Comparison of ENCODE assay signal across 19 mouse cellular contexts in the genomic region with DNA sequence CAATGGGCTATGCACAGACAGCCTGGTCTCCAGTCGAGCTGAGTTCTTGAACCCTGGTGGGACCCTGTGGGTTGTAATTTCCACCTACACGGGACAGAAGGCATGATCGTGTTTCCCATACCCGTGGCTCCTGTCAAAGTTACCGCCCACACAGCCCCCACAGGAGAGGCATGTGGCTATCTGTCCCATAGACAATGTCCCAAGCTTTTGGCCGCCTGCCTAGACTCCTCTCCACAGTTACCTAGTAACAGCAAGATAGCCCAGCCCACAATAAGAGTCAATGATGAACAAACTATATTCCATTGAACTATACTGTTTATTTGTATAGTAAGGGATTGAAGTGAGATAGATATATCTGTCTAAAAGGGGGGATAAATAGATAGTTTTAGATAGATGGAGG.
A peak's percentile ranks its signal among the peaks of the same experiment; 100 is the strongest.
DNase-seq lines count a peak whose midpoint lies in the region; ATAC-seq and TF ChIP-seq lines count a peak whose summit lies in the region.
"Had no signal": no experiment of that assay in that cellular context is flagged by ENCODE, and none has a peak within 500 bp of the region (broad histone marks: within the 10 kb centered on the region; RNA-seq: fewer than 3 reads in every experiment).

No protein-coding gene starts in this region.

- H3K27me3 ChIP-seq in neural tube, embryonic 14.5 days (ENCODE audit: control insufficient read depth, insufficient read depth, low read length), result no peaks in the 10 kb centered on the region
- H3K27me3 ChIP-seq: forebrain, embryonic 15.5 days; liver, embryonic 13.5 days had no signal

- no peak for TF ChIP-seq POLR2A in brain, embryonic 14.5 days (IDR thresholded peaks at IDR 0.05; ENCODE audit: borderline replicate concordance, extremely low read depth, insufficient read depth, insufficient read length, poor library complexity, severe bottlenecking)

- H3K4me3 ChIP-seq in neural tube, embryonic 14.5 days (ENCODE audit: low read depth, low read length), result no peak overlapping the region
- H3K4me3 ChIP-seq: forebrain, embryonic 15.5 days; liver, embryonic 13.5 days had no signal

- no peaks in the 10 kb centered on the region for H3K36me3 ChIP-seq in neural tube, embryonic 14.5 days (ENCODE audit: control insufficient read depth, insufficient read depth, low read length)
- H3K36me3 ChIP-seq: forebrain, embryonic 15.5 days; liver, embryonic 13.5 days had no signal

- H3K9ac ChIP-seq in neural tube, embryonic 14.5 days (replicated peaks; ENCODE audit: low read depth, low read length), result no peak overlapping the region
- H3K9ac ChIP-seq: forebrain, embryonic 15.5 days; liver, embryonic 13.5 days had no signal

- 70% methylated on average over 6 of the region's 6 CpGs for WGBS in neural tube, embryonic 14.5 days

- H3K27ac ChIP-seq in neural tube, embryonic 14.5 days (ENCODE audit: low read depth, low read length), result no peak overlapping the region
- H3K27ac ChIP-seq: forebrain, embryonic 15.5 days; liver, embryonic 13.5 days had no signal

- peak; percentile 61 for DNase-seq in heart, adult 11 months
- no peak for DNase-seq in heart, adult 8-10 months (ENCODE audit: low spot score)
- peak; percentile 0 for DNase-seq in layer of hippocampus, adult 9-10 months (ENCODE audit: low spot score)
- DNase-seq in layer of hippocampus, postnatal 14 days (ENCODE audit: low spot score in 2 of 2), result no peak
- no peak for DNase-seq in neural tube, embryonic 10.5 days (ENCODE audit: extremely low spot score, low spot score)
- peak; percentile 7 for DNase-seq in brain, embryonic 14.5 days (ENCODE audit: low read depth)
- DNase-seq in yolk sac, embryonic 10.5 days (ENCODE audit: low spot score), result no peak
- DNase-seq: adrenal gland, postnatal 25 days; cerebellum, adult 18-20 months; kidney, adult 2 months; kidney, postnatal 10 days; liver, embryonic 13.5 days; lung, adult 2 months; lung, postnatal 14 days; midbrain, embryonic 14.5 days had no signal

- no peak for TF ChIP-seq CTCF in brain, embryonic 14.5 days (IDR thresholded peaks at IDR 0.05; ENCODE audit: borderline replicate concordance, extremely low read depth, insufficient read depth, insufficient read length)

- H3K9me3 ChIP-seq in neural tube, embryonic 14.5 days (ENCODE audit: control insufficient read depth, low read length), result no peaks in the 10 kb centered on the region
- H3K9me3 ChIP-seq: forebrain, embryonic 15.5 days; liver, embryonic 13.5 days had no signal

- no peaks in the 10 kb centered on the region for H3K4me1 ChIP-seq in neural tube, embryonic 14.5 days (ENCODE audit: control insufficient read depth, insufficient read depth, low read length)
- H3K4me1 ChIP-seq: forebrain, embryonic 15.5 days; liver, embryonic 13.5 days had no signal

- H3K4me2 ChIP-seq in neural tube, embryonic 14.5 days (ENCODE audit: low read depth, low read length), result no peak overlapping the region
- H3K4me2 ChIP-seq: forebrain, embryonic 15.5 days; heart, embryonic 11.5 days; liver, embryonic 13.5 days had no signal

- peak; percentile 28; the same call in 1 of the 2 replicates for ATAC-seq in neural tube, embryonic 14.5 days (ENCODE audit: low read depth)
- ATAC-seq: forebrain, embryonic 15.5 days; inflammation-experienced regulatory T-cells, adult 6 months had no signal

Comparison
In these comparisons a context has a peak if more than half of its experiments do, and no peak if none do; other contexts are left out.
1. DNase-seq: peak in heart, adult 11 months (single experiment), layer of hippocampus, adult 9-10 months (single experiment) and brain, embryonic 14.5 days (single experiment); none in heart, adult 8-10 months (single experiment), layer of hippocampus, postnatal 14 days (0 of 2), neural tube, embryonic 10.5 days (single experiment) and yolk sac, embryonic 10.5 days (single experiment).